Mouse (Mus musculus): Measurements from ENCODE around the gene Onecut1. TPM values are rescaled to one million over a fixed set of nuclear protein-coding genes. Genes with fewer than 3 reads are reported as not detected.

The Onecut1 gene
- polyA plus RNA-seq, 1 experiment from 2014 or later = 0.51 TPM

DNA sequence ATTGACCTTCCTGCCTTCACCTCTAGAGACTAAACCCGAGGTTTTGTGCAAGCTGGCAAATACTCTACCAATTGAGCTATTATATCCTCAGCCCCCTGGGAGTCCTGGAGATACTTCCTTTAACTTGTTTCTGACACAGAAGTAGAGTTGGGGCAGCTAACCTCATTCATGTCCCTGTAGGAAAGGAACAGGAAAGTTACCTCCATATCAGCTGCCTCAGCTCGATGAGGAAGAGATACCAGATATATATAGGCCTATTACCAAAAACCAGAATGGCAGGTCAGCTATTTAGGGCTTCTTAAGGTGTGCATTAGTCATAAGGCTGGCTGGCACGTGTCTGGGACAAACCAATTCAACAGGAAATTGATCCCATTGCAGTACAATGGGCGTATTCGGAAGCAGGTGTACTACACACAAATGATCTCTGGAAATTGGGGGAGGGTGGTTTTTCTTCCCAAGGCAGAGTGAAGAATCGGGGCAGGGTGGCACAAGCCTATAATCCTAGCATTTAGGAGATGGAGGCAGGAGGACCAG is 48.6 kb downstream of the Onecut1 start:
- Histone ChIP-seq H3K9me3 (ENCODE audit: control insufficient read depth, low read depth, low read length) (no peaks in the 10 kb centered on the region), H3K27me3 (ENCODE audit: control insufficient read depth, insufficient read depth, low read length) (no peaks in the 10 kb centered on the region), H3K4me1 (ENCODE audit: control insufficient read depth, insufficient read depth, low read length) (0 out of 2 replicates have a peak, but pooled peaks cover 2% of the 10 kb centered on the region), H3K27ac (ENCODE audit: low read length) (no peak overlapping the region), H3K9ac (replicated peaks; ENCODE audit: low read depth, low read length) (no peak overlapping the region), H3K4me3 (ENCODE audit: low read depth, low read length) (no peak overlapping the region), H3K4me2 (replicated peaks; ENCODE audit: low read depth, low read length) (no peak overlapping the region), H3K36me3 (ENCODE audit: control insufficient read depth, insufficient read depth, low read length) (no peaks in the 10 kb centered on the region)
- WGBS = 83% methylated on average over 6 of the region's 6 CpGs
- no peak for ATAC-seq (ENCODE audit: insufficient number of reproducible peaks, insufficient read depth, low FRiP score, low read depth)

DNA sequence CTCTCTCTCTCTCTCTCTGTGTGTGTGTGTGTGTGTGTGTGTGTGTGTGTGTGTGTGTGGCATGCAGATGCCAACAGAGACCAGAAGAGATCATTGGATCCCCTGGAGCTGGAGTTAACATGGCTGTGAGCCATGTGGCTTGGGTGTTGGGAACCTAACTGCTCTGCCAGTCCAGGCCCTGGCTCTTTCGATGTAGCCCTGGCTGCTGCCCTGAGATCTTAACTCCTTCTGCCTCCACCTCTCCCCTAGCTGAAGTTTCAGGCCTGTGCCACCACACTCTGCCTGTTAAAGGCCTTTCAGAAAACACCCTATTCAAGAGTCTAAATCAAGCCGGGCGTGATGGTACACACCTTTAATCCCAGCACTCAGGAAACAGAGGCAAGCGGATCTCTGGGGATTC is 49.7 kb downstream of the Onecut1 start:
- 70% methylated on average over 4 of the region's 4 CpGs for WGBS

DNA sequence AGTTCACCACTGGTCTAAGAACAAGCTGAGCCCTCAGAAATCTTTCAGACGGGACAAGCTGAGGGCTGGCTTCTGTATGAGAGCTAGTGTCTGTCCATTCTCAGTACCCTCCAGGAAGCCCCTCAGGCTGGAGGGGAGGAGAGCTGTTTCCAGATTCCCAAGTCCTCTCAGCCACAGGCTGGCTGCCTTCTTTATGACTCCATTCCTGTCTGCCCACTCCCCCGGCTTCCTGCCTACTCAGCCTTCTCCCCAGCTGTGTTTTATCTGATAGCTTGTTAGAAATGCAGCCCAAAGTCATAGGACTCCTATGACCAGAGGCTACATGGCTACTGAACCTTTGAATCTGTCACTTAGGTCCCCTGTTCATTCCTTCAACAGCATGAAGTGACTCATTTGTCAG is 50.2 kb downstream of the Onecut1 start:
- Histone ChIP-seq H3K4me2 (replicated peaks; ENCODE audit: low read depth, low read length) (no peak overlapping the region), H3K27ac (ENCODE audit: low read length) (no peak overlapping the region)

More for the DNA sequence above, 49.7 kb downstream of the Onecut1 start:
- H3K9me3 ChIP-seq (ENCODE audit: control insufficient read depth, low read depth, low read length) = no peaks in the 10 kb centered on the region
- no peaks in the 10 kb centered on the region for H3K27me3 ChIP-seq (ENCODE audit: control insufficient read depth, insufficient read depth, low read length)
- ATAC-seq (ENCODE audit: insufficient number of reproducible peaks, insufficient read depth, low FRiP score, low read depth) = no peak
- H3K9ac ChIP-seq (replicated peaks; ENCODE audit: low read depth, low read length) = no peak overlapping the region
- no peak overlapping the region for H3K4me2 ChIP-seq (replicated peaks; ENCODE audit: low read depth, low read length)
- H3K36me3 ChIP-seq (ENCODE audit: control insufficient read depth, insufficient read depth, low read length) = no peaks in the 10 kb centered on the region
- H3K27ac ChIP-seq (ENCODE audit: low read length) = no peak overlapping the region
- H3K4me3 ChIP-seq (ENCODE audit: low read depth, low read length) = no peak overlapping the region
- H3K4me1 ChIP-seq (ENCODE audit: control insufficient read depth, insufficient read depth, low read length) = 0 out of 2 replicates have a peak, but pooled peaks cover 2% of the 10 kb centered on the region

DNA sequence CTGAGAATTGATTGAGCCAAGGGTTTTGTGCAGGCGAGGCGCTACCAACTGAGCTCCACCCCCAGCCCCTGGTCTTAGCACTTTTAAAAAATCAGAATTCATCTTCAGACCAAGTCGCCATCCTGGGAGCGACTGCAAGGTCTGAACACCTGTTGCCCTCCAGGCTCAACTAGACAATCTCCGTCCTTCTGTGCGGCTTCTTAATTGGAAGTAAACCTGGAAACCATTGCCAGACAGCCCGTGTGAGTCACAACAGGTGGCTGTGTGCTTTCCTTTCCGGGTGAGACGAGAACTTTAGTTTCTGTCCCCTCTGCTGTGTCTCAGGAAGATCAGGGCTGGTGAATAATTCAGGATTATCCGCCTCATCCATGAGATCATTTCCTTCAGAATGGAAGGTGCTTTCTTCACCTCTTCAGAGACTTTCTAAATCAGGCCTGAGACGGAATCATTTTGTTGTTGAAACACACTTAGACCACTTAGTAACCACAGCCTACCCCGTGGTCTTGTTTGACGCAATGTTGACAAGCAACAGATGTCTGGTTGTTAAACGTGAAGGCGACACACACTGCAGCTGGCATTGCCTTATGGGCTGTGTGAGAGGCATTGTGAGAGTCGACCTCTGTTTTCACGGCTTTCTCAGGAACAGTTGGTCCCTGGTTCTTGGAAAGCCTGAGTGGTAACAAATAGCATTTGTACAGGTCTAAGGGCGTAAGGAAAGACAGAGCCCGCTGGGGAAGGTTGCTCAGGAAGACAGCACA is 51.1 kb downstream of the Onecut1 start:
- 65% methylated on average over 19 of the region's 19 CpGs for WGBS
- no peak overlapping the region for H3K4me2 ChIP-seq (replicated peaks; ENCODE audit: low read depth, low read length)
- H3K4me1 ChIP-seq (ENCODE audit: control insufficient read depth, insufficient read depth, low read length) = 0 out of 2 replicates have a peak, but pooled peaks cover 2% of the 10 kb centered on the region
- H3K27me3 ChIP-seq (ENCODE audit: control insufficient read depth, insufficient read depth, low read length) = no peaks in the 10 kb centered on the region
- H3K4me3 ChIP-seq (ENCODE audit: low read depth, low read length) = no peak overlapping the region
- peaks cover 5% of the 10 kb centered on the region; the same call in 1 of the 2 replicates for H3K9me3 ChIP-seq (ENCODE audit: control insufficient read depth, low read depth, low read length)
- H3K27ac ChIP-seq (ENCODE audit: low read length) = no peak overlapping the region
- no peak overlapping the region for H3K9ac ChIP-seq (replicated peaks; ENCODE audit: low read depth, low read length)
- no peak for ATAC-seq (ENCODE audit: insufficient number of reproducible peaks, insufficient read depth, low FRiP score, low read depth)
- H3K36me3 ChIP-seq (ENCODE audit: control insufficient read depth, insufficient read depth, low read length) = no peaks in the 10 kb centered on the region

More for the DNA sequence above, 50.2 kb downstream of the Onecut1 start:
- Histone ChIP-seq H3K27me3 (ENCODE audit: control insufficient read depth, insufficient read depth, low read length) (no peaks in the 10 kb centered on the region), H3K9me3 (ENCODE audit: control insufficient read depth, low read depth, low read length) (no peaks in the 10 kb centered on the region), H3K9ac (replicated peaks; ENCODE audit: low read depth, low read length) (no peak overlapping the region), H3K4me3 (ENCODE audit: low read depth, low read length) (no peak overlapping the region), H3K4me1 (ENCODE audit: control insufficient read depth, insufficient read depth, low read length) (0 out of 2 replicates have a peak, but pooled peaks cover 2% of the 10 kb centered on the region), H3K36me3 (ENCODE audit: control insufficient read depth, insufficient read depth, low read length) (no peaks in the 10 kb centered on the region)
- ATAC-seq (ENCODE audit: insufficient number of reproducible peaks, insufficient read depth, low FRiP score, low read depth) = no peak
- WGBS = 31% methylated on average over 2 of the region's 2 CpGs

DNA sequence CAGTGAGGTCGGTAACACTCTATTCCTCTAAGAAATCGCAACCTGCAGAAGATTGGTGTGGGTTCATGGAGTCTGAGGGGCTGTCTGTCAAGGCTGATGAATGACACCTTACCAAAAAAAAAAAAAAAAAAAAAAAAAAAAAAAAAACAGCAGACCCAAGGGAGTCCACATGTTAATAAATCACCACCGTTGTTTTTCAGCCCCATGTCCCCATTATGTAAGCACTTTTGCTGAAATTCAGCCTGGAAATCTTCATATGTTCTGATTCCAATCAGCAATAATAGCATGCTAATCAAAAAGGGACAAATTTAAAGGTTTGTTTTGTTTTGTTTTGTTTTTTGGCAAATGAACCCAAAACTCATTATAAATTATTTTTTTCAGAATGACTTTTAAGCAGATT is 53.9 kb downstream of the Onecut1 start:
- Histone ChIP-seq H3K27ac (ENCODE audit: low read length) (no peak overlapping the region), H3K4me1 (ENCODE audit: control insufficient read depth, insufficient read depth, low read length) (0 out of 2 replicates have a peak, but pooled peaks cover 2% of the 10 kb centered on the region), H3K9ac (replicated peaks; ENCODE audit: low read depth, low read length) (no peak overlapping the region), H3K36me3 (ENCODE audit: control insufficient read depth, insufficient read depth, low read length) (no peaks in the 10 kb centered on the region), H3K4me3 (ENCODE audit: low read depth, low read length) (no peak overlapping the region), H3K9me3 (ENCODE audit: control insufficient read depth, low read depth, low read length) (peaks cover 5% of the 10 kb centered on the region; the same call in 1 of the 2 replicates), H3K4me2 (replicated peaks; ENCODE audit: low read depth, low read length) (no peak overlapping the region), H3K27me3 (ENCODE audit: control insufficient read depth, insufficient read depth, low read length) (no peaks in the 10 kb centered on the region)
- WGBS = 83% methylated on average over 3 of the region's 3 CpGs
- ATAC-seq (ENCODE audit: insufficient number of reproducible peaks, insufficient read depth, low FRiP score, low read depth) = no peak

DNA sequence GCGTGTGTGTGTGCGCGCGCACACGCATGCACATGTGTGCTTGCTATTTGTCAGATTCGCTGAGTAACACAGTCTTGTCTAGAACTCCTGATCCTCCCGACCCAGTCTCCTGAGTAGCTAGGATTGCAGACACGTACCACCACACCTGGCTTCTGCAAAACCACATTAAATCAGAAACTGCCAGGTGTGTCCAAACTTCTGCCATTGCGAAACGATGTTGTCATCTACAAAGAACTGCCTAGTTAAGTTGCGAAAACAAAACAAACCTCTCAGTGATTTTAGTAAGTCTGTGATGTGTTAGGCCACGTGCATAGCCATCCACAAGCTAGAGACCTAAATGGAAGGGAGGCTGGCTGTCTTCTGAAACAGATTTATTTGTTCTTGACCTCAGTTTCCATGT is 58.7 kb downstream of the Onecut1 start:
- H3K36me3 ChIP-seq (ENCODE audit: control insufficient read depth, insufficient read depth, low read length) = no peaks in the 10 kb centered on the region
- H3K27me3 ChIP-seq (ENCODE audit: control insufficient read depth, insufficient read depth, low read length) = no peaks in the 10 kb centered on the region
- no peak overlapping the region for H3K9ac ChIP-seq (replicated peaks; ENCODE audit: low read depth, low read length)
- no peak overlapping the region for H3K27ac ChIP-seq (ENCODE audit: low read length)
- 94% methylated on average over 12 of the region's 12 CpGs for WGBS
- no peak overlapping the region for H3K4me2 ChIP-seq (replicated peaks; ENCODE audit: low read depth, low read length)
- no peak overlapping the region for H3K4me3 ChIP-seq (ENCODE audit: low read depth, low read length)
- no peak for ATAC-seq (ENCODE audit: insufficient number of reproducible peaks, insufficient read depth, low FRiP score, low read depth)
- peaks cover 5% of the 10 kb centered on the region; the same call in 1 of the 2 replicates for H3K9me3 ChIP-seq (ENCODE audit: control insufficient read depth, low read depth, low read length)
- H3K4me1 ChIP-seq (ENCODE audit: control insufficient read depth, insufficient read depth, low read length) = no peaks in the 10 kb centered on the region

DNA sequence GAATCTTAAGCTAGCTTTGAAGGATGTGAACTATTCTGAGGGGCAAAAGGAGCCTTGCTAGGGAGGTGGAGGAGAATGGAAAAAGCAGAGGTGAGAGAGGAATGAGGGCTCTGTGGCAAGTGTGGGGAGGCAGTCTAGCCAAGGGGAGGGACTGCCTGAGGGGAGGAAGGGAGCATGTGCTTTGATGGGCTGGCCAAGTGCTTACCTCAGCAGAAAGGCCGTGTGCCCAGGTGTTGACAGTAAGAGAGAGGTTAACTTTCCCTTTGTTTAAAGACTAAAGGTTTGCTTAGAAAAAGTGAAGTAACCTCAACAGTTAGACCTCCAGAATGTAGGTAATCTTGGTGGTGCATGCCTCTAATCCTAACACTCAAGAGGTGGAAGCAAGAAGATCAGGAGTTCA is 59.7 kb downstream of the Onecut1 start:
- no peak overlapping the region for H3K27ac ChIP-seq (ENCODE audit: low read length)
- no peak overlapping the region for H3K4me2 ChIP-seq (replicated peaks; ENCODE audit: low read depth, low read length)
- H3K4me1 ChIP-seq (ENCODE audit: control insufficient read depth, insufficient read depth, low read length) = no peaks in the 10 kb centered on the region
- no peak overlapping the region for H3K9ac ChIP-seq (replicated peaks; ENCODE audit: low read depth, low read length)
- 20% methylated on average over 1 of the region's 1 CpGs for WGBS
- no peaks in the 10 kb centered on the region for H3K36me3 ChIP-seq (ENCODE audit: control insufficient read depth, insufficient read depth, low read length)
- no peak for ATAC-seq (ENCODE audit: insufficient number of reproducible peaks, insufficient read depth, low FRiP score, low read depth)
- no peaks in the 10 kb centered on the region for H3K27me3 ChIP-seq (ENCODE audit: control insufficient read depth, insufficient read depth, low read length)
- no peak overlapping the region for H3K4me3 ChIP-seq (ENCODE audit: low read depth, low read length)
- H3K9me3 ChIP-seq (ENCODE audit: control insufficient read depth, low read depth, low read length) = peaks cover 5% of the 10 kb centered on the region; the same call in 1 of the 2 replicates

DNA sequence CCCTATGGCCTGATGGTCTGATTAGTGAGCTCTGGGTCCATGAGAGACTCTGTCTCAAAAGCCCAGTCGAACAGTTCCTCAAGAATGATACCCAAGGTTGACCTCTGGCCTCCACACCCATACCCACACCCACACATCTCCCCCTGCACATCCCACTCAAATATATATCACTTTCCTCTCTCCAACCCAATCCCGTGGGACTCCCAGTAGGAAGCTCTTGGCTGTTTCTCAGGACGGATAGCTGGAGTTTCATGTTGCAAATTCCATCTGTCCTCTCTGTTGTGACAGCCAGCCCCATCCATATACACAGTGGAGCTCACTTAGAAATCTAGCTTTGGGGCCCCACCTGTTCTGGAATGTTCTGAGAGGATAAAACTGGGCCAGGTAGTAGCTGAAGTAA is 61.2 kb downstream of the Onecut1 start:
- Histone ChIP-seq H3K36me3 (ENCODE audit: control insufficient read depth, insufficient read depth, low read length) (no peaks in the 10 kb centered on the region), H3K4me2 (replicated peaks; ENCODE audit: low read depth, low read length) (no peak overlapping the region), H3K9me3 (ENCODE audit: control insufficient read depth, low read depth, low read length) (no peaks in the 10 kb centered on the region), H3K9ac (replicated peaks; ENCODE audit: low read depth, low read length) (no peak overlapping the region), H3K4me3 (ENCODE audit: low read depth, low read length) (no peak overlapping the region), H3K27me3 (ENCODE audit: control insufficient read depth, insufficient read depth, low read length) (no peaks in the 10 kb centered on the region), H3K4me1 (ENCODE audit: control insufficient read depth, insufficient read depth, low read length) (no peaks in the 10 kb centered on the region), H3K27ac (ENCODE audit: low read length) (no peak overlapping the region)
- 50% methylated on average over 3 of the region's 3 CpGs for WGBS
- no peak for ATAC-seq (ENCODE audit: insufficient number of reproducible peaks, insufficient read depth, low FRiP score, low read depth)
